Mouse (Mus musculus) hindbrain, embryonic 15.5 days (tissue): ENCODE results near the gene Prkn. TPM values are rescaled to one million over a fixed set of nuclear protein-coding genes. Genes with fewer than 3 reads are reported as not detected.

Source experiments
- ATAC-seq: fragments of 200-750 bp; cut with Nextera tagmentation; 2 replicates; pipeline ENCODE4 v1.8.0; 2017; ENCODE audit warnings: low read depth, moderate number of reproducible peaks, moderate TSS enrichment; ENCODE audit not compliant: low FRiP score
- H3K27ac ChIP-seq: fragments of 300-500 bp; sonication (generic); replicated peaks from 2 replicates; pipeline ENCODE4 v1.5.1; 2015; ENCODE audit warnings: mild to moderate bottlenecking, inconsistent platforms
- H3K27me3 ChIP-seq: fragments of 300-500 bp; sonication (generic); 2 replicates; pipeline ENCODE4 v1.6.1; 2015; ENCODE audit warnings: control low read depth, inconsistent platforms
- H3K36me3 ChIP-seq: fragments of 300-500 bp; sonication (generic); 2 replicates; pipeline ENCODE4 v1.6.1; 2015; ENCODE audit warnings: control low read depth, inconsistent platforms
- H3K4me1 ChIP-seq: fragments of 300-500 bp; sonication (generic); replicated peaks from 2 replicates; pipeline ENCODE4 v1.6.1; 2015; ENCODE audit warnings: control low read depth, inconsistent platforms
- H3K4me2 ChIP-seq: fragments of 300-500 bp; sonication (generic); 2 replicates; pipeline ENCODE4 v1.6.1; 2015; ENCODE audit warnings: moderate library complexity, mild to moderate bottlenecking, inconsistent platforms
- H3K4me3 ChIP-seq: fragments of 300-500 bp; sonication (generic); 2 replicates; pipeline ENCODE4 v1.5.1; 2015; ENCODE audit warnings: mild to moderate bottlenecking, inconsistent platforms
- H3K9ac ChIP-seq: fragments of 300-500 bp; sonication (generic); 2 replicates; pipeline ENCODE4 v1.6.1; 2015; ENCODE audit warnings: inconsistent platforms
- H3K9me3 ChIP-seq: fragments of 300-500 bp; sonication (generic); 2 replicates; pipeline ENCODE4 v1.6.1; 2016; ENCODE audit warnings: control low read depth, inconsistent platforms
- WGBS: fragments of 180-500 bp; shearing (Covaris S2); methylation state at CpG from one replicate; pipeline ENCODE4 v1.1.7; 2015; 5-methylcytosine and 5-hydroxymethylcytosine counted together
- polyA plus RNA-seq: library from polyadenylated mRNA; unstranded; fragments of >200 nt; fragmentation: Nextera tagmentation; extraction: Ambion mirVana; gene quantifications from 2 replicates; pipeline ENCODE4 v1.2.1, GENCODE M21; 2015

The Prkn gene
- polyA plus RNA-seq, 1 experiment from 2014 or later: 4.3 TPM

DNA sequence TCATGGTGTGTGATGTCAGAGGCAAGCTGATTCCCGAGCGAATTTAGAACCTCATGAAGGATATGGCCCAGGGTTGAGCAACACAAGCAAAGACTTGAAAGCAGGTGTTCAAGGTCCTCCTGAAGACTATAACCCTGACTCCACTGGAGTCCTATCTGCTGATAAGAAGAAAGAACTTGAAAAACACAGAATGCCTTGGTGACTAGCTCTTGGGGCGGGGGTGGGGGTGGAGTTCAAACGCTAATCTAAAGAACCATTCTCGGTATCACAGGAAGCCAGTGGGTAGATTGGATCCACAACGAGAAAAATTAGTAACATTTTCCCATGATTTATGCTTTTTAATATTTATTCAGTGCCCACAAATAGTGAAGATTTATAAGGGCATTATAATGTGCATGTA is 879.6 kb downstream of the Prkn start:
- no peak overlapping the region for H3K4me2 ChIP-seq
- H3K36me3 ChIP-seq: no peaks in the 10 kb centered on the region
- H3K27me3 ChIP-seq: no peaks in the 10 kb centered on the region
- H3K9ac ChIP-seq: no peak overlapping the region
- no peak overlapping the region for H3K4me3 ChIP-seq
- no peak for ATAC-seq
- no peak overlapping the region for H3K27ac ChIP-seq
- H3K9me3 ChIP-seq: no peaks in the 10 kb centered on the region
- 91% methylated on average over 6 of the region's 6 CpGs for WGBS
- H3K4me1 ChIP-seq: peaks cover 9% of the 10 kb centered on the region

DNA sequence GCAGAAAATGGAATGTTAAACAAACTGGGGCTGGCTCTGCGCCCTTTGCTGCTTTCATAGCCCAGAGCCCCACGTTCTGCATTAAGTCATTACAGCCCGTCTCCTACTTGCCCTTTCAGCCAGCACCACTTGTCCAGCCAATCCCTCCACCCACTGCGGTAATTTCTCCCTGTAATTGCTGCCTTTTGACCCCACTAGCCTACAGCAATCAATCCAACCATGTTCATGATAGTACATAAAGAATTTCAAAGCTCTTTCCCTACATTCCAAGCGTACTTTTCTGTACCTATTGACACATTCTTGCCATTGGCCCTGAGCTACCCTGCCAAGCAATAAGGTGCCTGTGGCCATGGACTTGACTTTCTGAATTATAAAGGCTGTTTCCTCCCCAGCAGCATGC is 881.7 kb downstream of the Prkn start:
- Histone ChIP-seq H3K4me1 (peaks cover 9% of the 10 kb centered on the region), H3K36me3 (no peaks in the 10 kb centered on the region), H3K9ac (no peak overlapping the region), H3K27ac (no peak overlapping the region), H3K4me3 (no peak overlapping the region), H3K27me3 (no peaks in the 10 kb centered on the region), H3K9me3 (no peaks in the 10 kb centered on the region), H3K4me2 (no peak overlapping the region)
- WGBS: 64% methylated on average over 5 of the region's 5 CpGs
- no peak for ATAC-seq

DNA sequence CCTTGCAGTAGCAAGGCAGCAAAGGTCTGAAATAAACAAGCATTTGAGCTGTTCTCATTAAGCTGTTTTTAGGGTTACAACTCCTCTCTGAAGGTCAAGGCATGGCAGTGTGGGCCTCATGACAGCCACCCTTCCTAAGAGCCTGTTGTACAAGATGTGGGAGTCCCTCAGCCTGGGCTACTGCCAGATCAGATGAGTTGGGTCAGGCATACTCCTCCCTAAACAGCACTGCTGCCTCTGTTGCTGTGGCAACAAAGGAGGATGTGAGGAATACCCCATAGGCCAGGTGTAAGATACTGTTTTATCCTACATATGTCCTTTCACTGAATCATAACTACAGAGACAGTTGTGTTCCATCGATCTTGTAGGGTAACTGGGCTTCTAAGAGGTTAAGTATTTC is 882.3 kb downstream of the Prkn start:
- H3K27ac ChIP-seq: no peak overlapping the region

DNA sequence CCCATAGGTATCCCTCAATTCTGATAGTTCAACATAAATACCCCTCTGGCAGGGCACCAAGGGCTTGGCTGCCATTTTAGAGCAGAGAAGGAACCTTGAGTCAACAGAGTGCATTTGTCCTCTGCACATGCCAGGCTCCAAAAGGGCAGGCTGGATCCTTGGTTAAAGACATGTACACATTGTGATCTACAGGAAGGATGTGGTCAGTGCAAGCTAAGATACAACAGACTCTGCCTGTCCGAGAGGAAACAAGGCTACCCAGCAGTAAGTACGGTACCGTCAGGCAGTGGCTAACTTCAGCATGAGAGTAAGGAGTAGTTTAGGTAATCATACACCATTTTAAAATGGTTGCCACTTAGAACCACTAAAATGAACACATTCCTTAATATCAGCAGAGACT is 884.0 kb downstream of the Prkn start:
- H3K27me3 ChIP-seq: no peaks in the 10 kb centered on the region
- no peak for ATAC-seq
- no peak overlapping the region for H3K4me2 ChIP-seq
- no peak overlapping the region for H3K9ac ChIP-seq
- 90% methylated on average over 3 of the region's 3 CpGs for WGBS
- H3K4me3 ChIP-seq: no peak overlapping the region
- H3K36me3 ChIP-seq: no peaks in the 10 kb centered on the region
- H3K9me3 ChIP-seq: no peaks in the 10 kb centered on the region
- H3K27ac ChIP-seq: no peak overlapping the region
- peaks cover 9% of the 10 kb centered on the region for H3K4me1 ChIP-seq

More for the DNA sequence above, 882.3 kb downstream of the Prkn start:
- no peaks in the 10 kb centered on the region for H3K36me3 ChIP-seq
- 81% methylated on average over 1 of the region's 1 CpGs for WGBS
- no peak overlapping the region for H3K4me3 ChIP-seq
- no peak overlapping the region for H3K9ac ChIP-seq
- no peaks in the 10 kb centered on the region for H3K27me3 ChIP-seq
- H3K9me3 ChIP-seq: no peaks in the 10 kb centered on the region
- ATAC-seq: no peak
- H3K4me2 ChIP-seq: no peak overlapping the region
- H3K4me1 ChIP-seq: peaks cover 9% of the 10 kb centered on the region

DNA sequence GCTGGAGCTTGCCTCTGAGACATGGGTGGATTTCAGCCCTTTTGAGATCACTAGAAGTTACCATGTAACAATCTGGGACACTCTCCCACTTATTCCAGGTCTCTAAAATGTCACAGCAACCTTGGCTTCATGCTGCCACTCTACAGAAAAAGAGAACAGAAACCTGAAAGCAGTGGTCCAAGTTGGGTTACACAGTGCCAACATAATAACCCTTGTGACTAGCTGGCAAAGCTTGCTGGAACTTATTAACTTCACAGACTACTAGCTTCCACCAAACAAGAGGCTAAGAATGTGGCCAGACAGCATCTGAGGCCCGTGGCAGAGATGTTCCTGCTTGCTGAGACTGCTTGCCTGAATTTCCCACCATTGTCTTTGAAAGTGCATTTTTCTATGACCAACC is 886.9 kb downstream of the Prkn start:
- Histone ChIP-seq H3K4me3 (no peak overlapping the region), H3K27me3 (no peaks in the 10 kb centered on the region), H3K27ac (no peak overlapping the region), H3K36me3 (no peaks in the 10 kb centered on the region), H3K9me3 (no peaks in the 10 kb centered on the region), H3K9ac (no peak overlapping the region), H3K4me1 (peaks cover 17% of the 10 kb centered on the region), H3K4me2 (no peak overlapping the region)
- no peak for ATAC-seq
- 65% methylated on average over 1 of the region's 1 CpGs for WGBS

DNA sequence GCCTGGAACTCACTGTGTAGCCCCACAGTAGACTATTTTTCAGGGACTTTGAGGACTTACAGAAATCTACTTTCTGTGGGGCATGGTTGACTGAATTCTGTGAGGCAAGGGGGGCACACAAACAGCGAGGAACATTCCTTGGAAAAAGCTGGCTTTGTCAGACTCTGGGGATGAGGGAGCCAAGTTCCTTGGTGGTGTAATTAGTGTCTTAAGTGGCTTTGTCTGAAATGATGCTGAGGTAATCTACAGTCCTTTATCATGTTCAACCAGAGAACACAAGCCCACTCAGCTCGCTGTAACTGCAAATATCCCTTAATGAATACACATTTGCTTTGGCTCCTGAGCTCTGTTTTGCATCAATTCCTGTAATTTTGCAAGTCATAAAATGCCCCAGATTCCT is 888.1 kb downstream of the Prkn start:
- Histone ChIP-seq H3K36me3 (no peaks in the 10 kb centered on the region), H3K27ac (no peak overlapping the region), H3K4me1 (peaks cover 11% of the 10 kb centered on the region), H3K9ac (no peak overlapping the region), H3K9me3 (no peaks in the 10 kb centered on the region), H3K27me3 (no peaks in the 10 kb centered on the region), H3K4me2 (no peak overlapping the region), H3K4me3 (no peak overlapping the region)
- 56% methylated on average over 2 of the region's 2 CpGs for WGBS
- no peak for ATAC-seq

DNA sequence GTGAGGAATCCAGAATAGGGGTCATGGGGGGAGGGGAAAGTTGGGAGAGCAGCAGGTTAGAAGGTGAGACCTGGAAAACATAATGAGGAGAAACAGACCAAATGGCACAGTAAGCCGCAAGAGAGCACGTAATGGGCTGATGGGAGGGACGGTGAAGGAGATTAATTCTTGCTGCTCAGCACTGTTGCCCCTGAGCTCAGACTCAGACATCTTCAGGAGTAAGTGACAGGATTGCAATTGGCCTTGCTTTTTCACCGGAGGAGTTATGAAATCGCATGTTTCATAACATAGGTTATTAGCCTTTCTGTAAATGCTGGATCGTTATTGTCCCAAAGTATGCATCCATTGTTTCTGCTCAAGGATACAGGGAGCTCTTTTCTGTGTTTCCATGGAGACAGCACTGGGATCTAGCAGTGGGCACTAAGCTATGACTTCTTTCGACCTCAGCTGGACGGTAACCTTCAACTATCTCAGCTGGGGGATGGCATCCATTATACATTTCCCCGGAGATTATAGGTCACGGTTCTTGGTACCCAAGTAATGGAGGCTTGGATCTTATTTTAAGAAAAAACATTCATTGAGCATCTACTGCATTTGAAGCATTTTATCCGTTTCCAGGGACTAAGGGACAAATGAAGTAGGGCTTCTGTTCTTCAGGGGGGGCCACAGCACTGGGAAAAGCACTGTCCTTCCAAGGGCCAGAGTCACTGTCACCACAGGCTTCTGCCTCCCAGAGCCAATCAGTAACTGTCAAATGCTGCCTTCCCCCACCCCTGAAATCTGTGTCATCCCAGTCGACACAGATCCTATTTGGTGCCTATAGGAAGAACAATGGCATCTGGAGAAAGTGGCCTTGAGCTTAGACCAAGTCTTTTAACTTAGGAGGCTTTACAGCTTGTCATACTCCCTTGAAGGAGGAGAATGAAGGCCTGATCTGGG is 890.7 kb downstream of the Prkn start:
- H3K27ac ChIP-seq: peak overlapping the region; percentile 57

DNA sequence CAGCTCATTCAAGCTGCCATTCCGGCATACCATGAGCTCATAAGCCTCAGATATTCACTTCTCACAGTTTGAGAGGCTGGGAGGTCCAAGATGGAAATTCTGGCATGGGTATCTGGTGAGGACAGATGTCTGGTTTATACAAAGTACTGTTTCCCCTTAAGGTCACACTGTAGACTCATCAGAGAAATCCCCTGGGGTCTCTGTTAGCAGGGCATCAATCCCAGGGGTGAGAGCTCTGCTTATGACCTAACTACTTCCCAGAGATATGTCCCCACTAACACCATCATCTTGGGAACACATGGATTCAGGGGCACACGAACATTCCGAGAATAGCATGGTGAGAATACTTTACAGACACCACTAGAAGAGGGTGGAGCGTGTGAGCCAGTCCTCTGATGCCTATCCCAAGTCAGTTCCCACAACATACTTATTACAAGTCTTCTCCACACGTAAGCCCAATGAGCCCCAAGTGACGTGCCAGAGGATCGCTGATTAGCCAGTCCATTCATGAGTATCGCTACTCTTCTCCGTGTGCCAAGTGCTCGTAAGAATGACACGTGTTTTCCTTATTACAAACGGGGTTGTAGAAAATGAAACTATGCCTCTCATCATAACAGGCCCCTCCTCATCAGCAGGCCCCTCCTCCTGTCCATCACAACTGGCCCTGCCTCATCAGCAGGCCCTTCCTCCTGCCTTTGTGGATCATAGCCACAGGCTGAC is 895.1 kb downstream of the Prkn start:
- Histone ChIP-seq H3K27ac (no peak overlapping the region), H3K9ac (no peak overlapping the region), H3K4me1 (peaks cover 10% of the 10 kb centered on the region), H3K36me3 (no peaks in the 10 kb centered on the region), H3K4me2 (no peak overlapping the region), H3K27me3 (no peaks in the 10 kb centered on the region), H3K4me3 (no peak overlapping the region), H3K9me3 (no peaks in the 10 kb centered on the region)
- 84% methylated on average over 12 of the region's 12 CpGs for WGBS
- no peak for ATAC-seq

More for the DNA sequence above, 890.7 kb downstream of the Prkn start:
- H3K4me2 ChIP-seq: no peak overlapping the region
- no peaks in the 10 kb centered on the region for H3K27me3 ChIP-seq
- 27% methylated on average over 12 of the region's 12 CpGs for WGBS
- peak; percentile 72; the same call in 1 of the 2 replicates for ATAC-seq
- H3K9ac ChIP-seq: no peak overlapping the region
- no peak overlapping the region for H3K4me3 ChIP-seq
- H3K9me3 ChIP-seq: no peaks in the 10 kb centered on the region
- H3K36me3 ChIP-seq: no peaks in the 10 kb centered on the region
- peaks cover 11% of the 10 kb centered on the region for H3K4me1 ChIP-seq

DNA sequence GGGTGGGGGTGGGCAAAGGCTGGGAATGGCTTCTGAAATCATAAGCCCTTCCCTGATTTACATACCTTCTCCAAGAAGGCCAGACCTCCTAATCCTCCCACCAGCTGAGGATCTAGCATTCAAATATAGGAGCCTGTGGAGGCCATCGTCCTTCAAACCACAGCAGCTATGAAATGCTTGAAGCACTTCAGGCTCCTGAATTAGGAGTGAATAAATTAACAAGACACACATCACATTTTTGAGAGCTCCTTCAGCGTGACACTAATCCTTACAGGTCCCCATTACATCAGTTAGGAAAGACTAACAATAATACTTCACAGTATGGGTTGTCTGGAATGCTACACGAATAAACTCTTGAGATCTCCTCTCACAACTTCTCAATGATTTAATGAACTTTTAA is 896.3 kb downstream of the Prkn start:
- Histone ChIP-seq H3K36me3 (no peaks in the 10 kb centered on the region), H3K4me2 (no peak overlapping the region), H3K4me3 (no peak overlapping the region), H3K9me3 (no peaks in the 10 kb centered on the region), H3K9ac (no peak overlapping the region), H3K27me3 (no peaks in the 10 kb centered on the region), H3K4me1 (no peaks in the 10 kb centered on the region), H3K27ac (no peak overlapping the region)
- no peak for ATAC-seq
- 69% methylated on average over 3 of the region's 3 CpGs for WGBS

DNA sequence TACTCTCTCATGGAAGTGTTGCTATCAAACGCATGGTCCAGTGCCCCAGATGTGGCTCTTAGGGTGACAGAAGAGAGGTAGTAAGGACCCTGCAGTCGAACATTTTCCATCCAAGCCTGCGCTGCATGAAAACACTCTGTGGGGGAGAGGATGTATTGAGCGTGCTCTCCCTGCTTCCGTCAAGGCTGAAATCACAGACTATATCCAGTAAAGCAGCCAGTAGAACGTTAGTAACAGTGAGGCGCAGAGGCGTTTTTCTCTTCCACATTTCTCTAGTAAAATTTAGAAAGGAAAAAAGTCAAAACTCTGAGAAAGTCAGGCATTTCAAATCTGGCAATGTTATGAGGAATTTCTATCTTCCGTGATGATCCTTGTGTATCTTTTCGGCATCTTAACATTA is 897.7 kb downstream of the Prkn start:
- Histone ChIP-seq H3K27ac (no peak overlapping the region), H3K4me2 (no peak overlapping the region), H3K9me3 (no peaks in the 10 kb centered on the region), H3K4me3 (no peak overlapping the region), H3K27me3 (no peaks in the 10 kb centered on the region), H3K36me3 (no peaks in the 10 kb centered on the region), H3K9ac (no peak overlapping the region), H3K4me1 (no peaks in the 10 kb centered on the region)
- ATAC-seq: no peak
- 95% methylated on average over 10 of the region's 10 CpGs for WGBS

DNA sequence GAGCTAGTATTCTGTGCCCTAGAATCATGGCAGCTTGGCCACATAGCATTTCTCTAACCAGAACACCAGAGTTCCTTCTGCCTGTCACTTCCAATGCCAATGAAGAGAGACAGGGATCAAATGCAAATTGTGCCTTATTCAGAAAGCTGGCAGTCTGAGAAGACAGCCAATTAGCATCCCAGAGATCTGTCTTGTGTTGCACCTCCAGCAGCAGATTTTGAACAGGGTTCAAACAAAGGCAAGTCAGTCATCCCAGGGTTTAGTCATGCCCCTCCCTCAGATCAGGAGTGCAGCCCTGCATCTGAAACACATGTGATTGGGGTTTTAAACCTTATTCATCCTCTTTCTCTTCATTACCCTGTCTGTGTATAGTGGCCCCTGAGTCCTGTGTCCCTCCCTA is 900.5 kb downstream of the Prkn start:
- H3K9me3 ChIP-seq: no peaks in the 10 kb centered on the region
- H3K27ac ChIP-seq: no peak overlapping the region
- H3K4me3 ChIP-seq: no peak overlapping the region
- H3K9ac ChIP-seq: no peak overlapping the region
- H3K27me3 ChIP-seq: no peaks in the 10 kb centered on the region
- no peak overlapping the region for H3K4me2 ChIP-seq
- no peaks in the 10 kb centered on the region for H3K4me1 ChIP-seq
- no peaks in the 10 kb centered on the region for H3K36me3 ChIP-seq
- ATAC-seq: no peak

DNA sequence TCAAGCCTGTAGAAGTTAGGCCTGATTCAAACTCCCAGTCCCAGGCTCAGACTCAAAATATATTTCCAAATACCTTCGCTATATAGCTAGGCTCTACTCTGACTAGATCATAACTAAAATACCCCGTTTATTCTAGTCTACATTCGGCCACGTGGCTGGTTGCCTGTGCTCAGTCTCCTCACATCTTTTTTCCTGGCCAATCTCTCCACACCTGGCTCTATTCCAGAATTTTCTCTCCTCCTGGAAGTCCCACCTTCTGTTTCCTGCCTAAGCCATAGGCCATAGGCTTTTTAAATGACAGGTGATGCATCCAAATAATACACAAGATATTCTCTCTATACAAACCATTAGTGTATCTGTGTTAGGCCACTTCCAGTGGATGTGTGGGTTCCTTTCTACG is 901.0 kb downstream of the Prkn start:
- Histone ChIP-seq H3K27me3 (no peaks in the 10 kb centered on the region), H3K4me3 (no peak overlapping the region), H3K27ac (no peak overlapping the region), H3K4me1 (no peaks in the 10 kb centered on the region), H3K36me3 (no peaks in the 10 kb centered on the region), H3K4me2 (no peak overlapping the region), H3K9ac (no peak overlapping the region), H3K9me3 (no peaks in the 10 kb centered on the region)
- 90% methylated on average over 5 of the region's 5 CpGs for WGBS
- ATAC-seq: no peak
